In genomic region chr11:17180753-17181152, GRCm38 (mm10) we compare ENCODE assay signal across 14 mouse cellular contexts.
"Had no signal": no experiment of that assay in that cellular context is flagged by ENCODE, and none has a peak within 500 bp of the region (broad histone marks: within the 10 kb centered on the region; RNA-seq: fewer than 3 reads in every experiment).

No protein-coding gene starts in this region.

- DNase-seq: kidney, adult 8-10 months; kidney, postnatal 25 days; lung, embryonic 14.5 days; lung, postnatal 10 days; midbrain, embryonic 14.5 days; retina, postnatal 1 day; thymus, postnatal 36 days had no signal

- H3K9me3 ChIP-seq: limb, embryonic 10.5 days; liver, embryonic 15.5 days; neural tube, embryonic 12.5 days; stomach, embryonic 15.5 days had no signal

- H3K36me3 ChIP-seq: liver, embryonic 15.5 days; neural tube, embryonic 12.5 days; stomach, embryonic 15.5 days had no signal

- H3K27ac ChIP-seq: left cerebral cortex, adult 2 months; limb, embryonic 10.5 days; liver, embryonic 15.5 days; midbrain, embryonic 10.5 days; neural tube, embryonic 12.5 days; stomach, embryonic 15.5 days had no signal

- H3K9ac ChIP-seq: liver, embryonic 15.5 days; lung, embryonic 14.5 days; neural tube, embryonic 12.5 days; stomach, embryonic 15.5 days had no signal

- H3K27me3 ChIP-seq: liver, embryonic 15.5 days; neural tube, embryonic 12.5 days; stomach, embryonic 15.5 days had no signal

- H3K4me1 ChIP-seq: limb, embryonic 10.5 days; midbrain, embryonic 10.5 days; neural tube, embryonic 12.5 days; stomach, embryonic 15.5 days had no signal

- H3K4me3 ChIP-seq: left cerebral cortex, adult 2 months; limb, embryonic 10.5 days; liver, embryonic 15.5 days; midbrain, embryonic 10.5 days; neural tube, embryonic 12.5 days; stomach, embryonic 15.5 days had no signal

- H3K4me2 ChIP-seq: liver, embryonic 11.5 days; liver, embryonic 15.5 days; lung, embryonic 14.5 days; neural tube, embryonic 12.5 days; stomach, embryonic 15.5 days had no signal
